Mouse (Mus musculus): ENCODE data around the gene Dapk3. TPM values are rescaled to one million over a fixed set of nuclear protein-coding genes. Genes with fewer than 3 reads are reported as not detected.
"Not testable (repeated sequence)": the region's sequence is repeated elsewhere in the genome, so short reads cannot be mapped to it uniquely, and the experiment has no call there.

Gene Dapk3
- polyA plus RNA-seq, 1 experiment from 2014 or later, result 52.0 TPM

DNA sequence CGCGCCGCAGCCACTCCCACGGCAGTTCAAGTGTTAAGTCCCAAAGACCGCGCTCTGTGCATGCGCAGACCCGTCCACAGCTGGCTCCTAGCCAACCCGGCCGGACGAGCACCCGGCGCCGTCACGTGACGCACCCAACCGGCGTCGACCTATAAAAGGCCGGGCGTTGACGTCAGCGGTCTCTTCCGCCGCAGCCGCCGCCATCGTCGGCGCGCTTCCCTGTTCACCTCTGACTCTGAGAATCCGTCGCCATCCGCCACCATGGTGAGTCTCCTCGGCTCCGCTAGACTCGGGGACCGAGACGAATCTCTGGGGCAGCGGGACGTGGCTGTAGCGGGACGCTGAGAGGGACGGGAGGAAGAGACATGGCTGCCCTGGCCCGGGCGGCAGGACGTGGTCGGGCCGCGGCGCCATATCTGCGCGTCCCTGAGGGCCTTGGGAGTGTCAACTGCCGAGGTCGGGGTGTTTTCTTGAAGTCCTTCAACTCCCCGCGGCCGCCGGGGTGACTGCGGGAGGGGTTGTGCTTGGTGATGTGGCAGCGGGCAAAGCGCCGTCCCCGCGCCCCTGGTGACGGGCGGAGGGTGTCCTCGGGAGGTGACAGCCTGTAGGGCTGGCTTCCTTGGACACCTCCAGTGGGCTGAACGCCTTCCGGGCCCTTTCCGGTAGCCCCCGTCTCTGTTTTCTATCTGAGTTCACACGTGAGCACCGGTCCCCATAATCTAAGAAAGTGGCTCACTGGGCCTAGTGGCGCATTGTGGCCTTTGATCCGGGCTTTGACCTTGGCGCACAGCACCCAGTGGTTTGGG lies 6.1 kb upstream of the Dapk3 start, which contains the start of gene Eef2:
Eef2 (plus strand) TSS at position 166 of the 806 bp plus-strand sequence.
- Histone ChIP-seq H3K27me3 (ENCODE audit: low read depth, poor library complexity, severe bottlenecking) (no peaks in the 10 kb centered on the region), H3K4me1 (peaks cover 58% of the 10 kb centered on the region), H3K27ac (peak within 1 kb of the TSS; percentile 97), H3K36me3 (peaks cover 51% of the 10 kb centered on the region), H3K4me3 (peak within 1 kb of the TSS; percentile 96), H3K9me3 (replicated peaks) (no peaks in the 10 kb centered on the region)
- peak; percentile 99 for DNase-seq (ENCODE audit: low spot score)
- whole genome bisulfite sequencing, result under 1% methylated on average over 77 of the region's 77 CpGs

DNA sequence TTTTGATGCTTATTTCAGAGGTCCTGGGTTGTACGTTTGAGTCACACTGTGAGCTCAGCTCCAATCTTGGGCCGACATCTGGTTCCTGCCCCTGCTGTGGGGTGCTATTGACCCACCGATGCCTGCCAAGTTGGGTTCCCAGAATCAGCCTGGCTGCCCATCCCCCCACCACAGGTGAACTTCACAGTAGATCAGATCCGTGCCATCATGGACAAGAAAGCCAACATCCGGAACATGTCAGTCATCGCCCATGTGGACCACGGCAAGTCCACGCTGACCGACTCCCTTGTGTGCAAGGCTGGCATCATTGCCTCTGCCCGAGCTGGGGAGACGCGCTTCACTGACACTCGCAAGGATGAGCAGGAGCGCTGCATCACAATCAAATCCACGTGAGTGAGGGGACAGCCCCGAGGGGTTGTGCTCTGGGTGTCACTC lies 5.3 kb upstream of the Dapk3 start:
- WGBS, result 19% methylated on average over 16 of the region's 16 CpGs
- peak overlapping the region; percentile 97 for H3K27ac ChIP-seq
- H3K4me1 ChIP-seq, result peaks cover 66% of the 10 kb centered on the region
- peak overlapping the region; percentile 96 for H3K4me3 ChIP-seq
- H3K27me3 ChIP-seq (ENCODE audit: low read depth, poor library complexity, severe bottlenecking), result no peaks in the 10 kb centered on the region
- H3K9me3 ChIP-seq (replicated peaks), result no peaks in the 10 kb centered on the region
- peak; percentile 52 for DNase-seq (ENCODE audit: low spot score)
- peaks cover 59% of the 10 kb centered on the region for H3K36me3 ChIP-seq

DNA sequence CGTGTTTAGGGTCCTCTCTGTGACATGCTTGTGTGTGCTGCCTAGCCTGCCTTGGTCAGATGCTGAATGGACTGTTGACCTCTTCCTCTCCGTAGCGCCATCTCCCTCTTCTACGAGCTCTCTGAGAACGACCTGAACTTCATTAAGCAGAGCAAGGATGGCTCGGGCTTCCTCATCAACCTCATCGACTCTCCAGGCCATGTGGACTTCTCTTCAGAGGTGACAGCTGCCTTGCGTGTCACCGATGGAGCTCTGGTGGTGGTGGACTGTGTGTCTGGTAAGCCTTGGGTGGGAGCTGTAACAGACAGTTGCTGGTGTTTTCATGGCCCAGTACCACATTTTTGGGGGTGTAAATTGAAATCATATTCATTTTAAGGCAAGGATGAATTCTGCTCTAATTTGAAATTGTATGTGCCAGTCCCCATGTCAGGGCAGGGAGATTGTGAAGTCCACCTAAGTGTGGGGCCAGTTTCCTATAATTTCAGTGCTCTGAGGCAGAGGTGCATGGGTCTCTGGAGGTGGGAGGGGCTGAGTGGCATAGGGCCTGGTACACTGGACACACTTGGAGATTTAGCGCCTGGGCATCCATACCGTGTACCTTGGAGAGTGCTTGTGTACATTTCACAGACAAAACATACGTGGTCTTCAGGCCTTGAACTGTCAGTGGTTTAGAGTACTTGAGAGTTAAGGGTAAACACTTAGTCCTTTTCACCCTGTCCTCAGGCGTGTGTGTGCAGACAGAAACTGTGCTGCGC lies 4.7 kb upstream of the Dapk3 start:
- Histone ChIP-seq H3K36me3 (peaks cover 59% of the 10 kb centered on the region), H3K9me3 (replicated peaks) (no peaks in the 10 kb centered on the region), H3K4me1 (peaks cover 63% of the 10 kb centered on the region), H3K4me3 (peak overlapping the region; percentile 96), H3K27ac (peak overlapping the region; percentile 97), H3K27me3 (ENCODE audit: low read depth, poor library complexity, severe bottlenecking) (no peaks in the 10 kb centered on the region)
- DNase-seq (ENCODE audit: low spot score), result no peak
- WGBS, result 73% methylated on average over 14 of the region's 14 CpGs

DNA sequence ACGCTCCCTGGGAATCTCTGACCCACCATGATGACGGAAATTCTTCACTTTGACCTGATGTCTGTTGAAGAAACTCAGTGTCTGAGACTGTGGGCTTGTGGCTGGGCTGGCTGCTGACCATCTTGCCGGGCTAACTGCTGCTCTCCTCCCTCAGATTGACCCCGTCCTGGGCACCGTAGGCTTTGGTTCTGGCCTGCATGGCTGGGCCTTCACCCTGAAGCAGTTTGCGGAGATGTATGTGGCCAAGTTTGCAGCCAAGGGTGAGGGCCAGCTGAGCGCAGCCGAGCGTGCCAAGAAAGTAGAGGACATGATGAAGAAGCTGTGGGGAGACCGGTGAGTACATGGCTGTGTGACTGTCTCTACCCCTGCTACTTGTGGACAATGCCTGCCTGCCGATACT lies 3.9 kb upstream of the Dapk3 start:
- peaks cover 61% of the 10 kb centered on the region for H3K4me1 ChIP-seq
- H3K4me3 ChIP-seq, result peak overlapping the region; percentile 15; the same call in 1 of the 2 replicates
- no peak for DNase-seq (ENCODE audit: low spot score)
- H3K27me3 ChIP-seq (ENCODE audit: low read depth, poor library complexity, severe bottlenecking), result no peaks in the 10 kb centered on the region
- H3K27ac ChIP-seq, result no peak overlapping the region
- peaks cover 63% of the 10 kb centered on the region for H3K36me3 ChIP-seq
- WGBS, result 93% methylated on average over 11 of the region's 11 CpGs
- no peaks in the 10 kb centered on the region for H3K9me3 ChIP-seq (replicated peaks)

DNA sequence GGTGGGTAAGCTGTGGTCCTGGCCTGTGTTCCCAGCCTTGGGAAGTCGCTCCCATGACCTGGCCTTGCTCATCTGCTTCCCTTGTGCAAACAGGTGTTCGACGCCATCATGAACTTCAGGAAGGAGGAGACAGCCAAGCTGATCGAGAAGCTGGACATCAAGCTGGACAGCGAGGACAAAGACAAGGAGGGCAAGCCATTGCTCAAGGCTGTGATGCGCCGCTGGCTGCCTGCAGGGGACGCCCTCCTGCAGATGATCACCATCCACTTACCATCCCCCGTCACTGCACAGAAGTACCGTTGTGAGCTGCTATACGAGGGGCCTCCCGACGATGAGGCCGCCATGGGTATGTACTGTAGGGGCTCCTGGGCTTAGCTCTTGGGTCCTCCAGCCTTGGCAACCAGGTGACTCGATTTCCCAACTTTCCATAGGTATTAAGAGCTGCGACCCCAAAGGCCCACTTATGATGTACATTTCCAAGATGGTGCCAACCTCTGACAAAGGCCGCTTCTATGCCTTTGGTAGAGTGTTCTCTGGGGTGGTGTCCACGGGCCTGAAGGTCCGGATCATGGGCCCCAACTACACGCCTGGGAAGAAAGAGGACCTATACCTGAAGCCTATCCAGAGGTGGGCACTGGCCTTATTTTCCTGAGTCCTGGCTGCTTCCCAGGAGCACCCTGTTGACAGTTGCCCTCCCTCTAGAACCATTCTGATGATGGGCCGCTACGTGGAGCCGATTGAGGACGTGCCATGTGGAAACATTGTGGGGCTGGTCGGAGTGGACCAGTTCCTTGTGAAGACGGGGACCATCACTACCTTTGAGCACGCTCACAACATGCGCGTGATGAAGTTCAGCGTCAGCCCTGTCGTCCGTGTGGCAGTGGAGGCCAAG lies 3.1 kb upstream of the Dapk3 start:
- DNase-seq (ENCODE audit: low spot score), result no peak
- Histone ChIP-seq H3K27ac (no peak overlapping the region), H3K4me1 (peaks cover 59% of the 10 kb centered on the region), H3K9me3 (replicated peaks) (no peaks in the 10 kb centered on the region), H3K36me3 (peaks cover 70% of the 10 kb centered on the region), H3K27me3 (ENCODE audit: low read depth, poor library complexity, severe bottlenecking) (no peaks in the 10 kb centered on the region), H3K4me3 (peak overlapping the region; percentile 15; the same call in 1 of the 2 replicates)
- 91% methylated on average over 32 of the region's 32 CpGs for WGBS

DNA sequence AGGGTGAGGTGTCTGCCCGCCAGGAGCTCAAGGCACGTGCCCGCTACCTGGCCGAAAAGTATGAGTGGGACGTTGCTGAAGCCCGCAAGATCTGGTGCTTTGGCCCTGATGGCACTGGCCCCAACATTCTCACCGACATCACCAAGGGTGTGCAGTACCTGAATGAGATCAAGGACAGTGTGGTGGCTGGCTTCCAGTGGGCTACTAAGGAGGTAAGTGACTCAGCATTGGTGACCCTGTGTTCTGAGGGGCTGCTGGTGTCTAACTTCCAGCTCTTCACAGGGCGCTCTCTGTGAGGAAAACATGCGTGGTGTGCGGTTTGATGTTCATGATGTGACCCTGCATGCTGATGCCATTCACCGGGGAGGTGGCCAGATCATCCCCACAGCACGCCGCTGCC lies 1.9 kb upstream of the Dapk3 start:
- Histone ChIP-seq H3K27ac (no peak overlapping the region), H3K9me3 (replicated peaks) (no peaks in the 10 kb centered on the region), H3K36me3 (peaks cover 82% of the 10 kb centered on the region), H3K4me1 (peaks cover 50% of the 10 kb centered on the region), H3K4me3 (no peak overlapping the region), H3K27me3 (ENCODE audit: low read depth, poor library complexity, severe bottlenecking) (no peaks in the 10 kb centered on the region)
- 94% methylated on average over 13 of the region's 13 CpGs for WGBS
- DNase-seq (ENCODE audit: low spot score), result no peak

DNA sequence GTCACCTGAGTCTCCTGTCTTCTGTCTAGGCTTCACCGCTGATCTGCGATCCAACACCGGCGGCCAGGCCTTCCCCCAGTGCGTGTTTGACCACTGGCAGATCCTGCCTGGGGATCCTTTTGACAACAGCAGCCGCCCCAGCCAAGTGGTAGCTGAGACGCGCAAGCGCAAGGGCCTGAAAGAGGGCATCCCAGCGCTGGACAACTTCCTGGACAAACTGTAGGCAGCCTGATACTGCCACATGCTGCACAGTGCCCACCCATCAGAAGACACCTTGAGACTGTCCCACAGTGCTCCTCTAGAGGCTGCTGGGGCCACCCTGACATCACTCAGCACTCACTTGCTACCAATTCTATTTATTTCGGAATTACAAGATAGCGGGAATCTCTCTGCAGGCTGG lies 945 bp upstream of the Dapk3 start:
- DNase-seq (ENCODE audit: low spot score); H3K27ac ChIP-seq; H3K9me3 ChIP-seq (replicated peaks); H3K4me3 ChIP-seq; H3K27me3 ChIP-seq (ENCODE audit: low read depth, poor library complexity, severe bottlenecking): not testable (repeated sequence)
- peaks cover 86% of the 10 kb centered on the region for H3K36me3 ChIP-seq
- WGBS, result 84% methylated on average over 12 of the region's 12 CpGs
- peaks cover 49% of the 10 kb centered on the region for H3K4me1 ChIP-seq

DNA sequence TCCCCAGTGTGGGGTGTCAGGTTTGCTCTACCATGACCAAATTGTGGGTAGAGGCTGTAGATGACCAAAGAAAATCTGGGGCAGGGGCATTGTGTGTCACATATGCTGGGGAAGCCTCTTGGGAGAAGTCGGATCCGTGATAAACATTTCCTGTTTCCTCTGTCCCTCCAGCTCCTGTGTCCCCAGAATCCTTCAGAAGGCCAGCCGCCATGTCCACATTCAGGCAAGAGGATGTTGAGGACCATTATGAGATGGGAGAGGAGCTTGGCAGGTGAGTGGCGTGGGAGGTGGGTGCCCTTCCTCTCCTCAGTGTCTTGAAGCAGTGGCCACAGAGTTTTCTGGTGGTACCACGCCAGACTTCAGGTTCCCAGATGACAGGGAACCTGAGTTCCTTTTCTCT lies 1.0 kb downstream of the Dapk3 start, which contains the start of gene 4930442H23Rik:
4930442H23Rik (minus strand) TSS at position 45 of the 400 bp plus-strand sequence.
- WGBS, result 92% methylated on average over 5 of the region's 5 CpGs
- peaks cover 84% of the 10 kb centered on the region for H3K36me3 ChIP-seq

DNA sequence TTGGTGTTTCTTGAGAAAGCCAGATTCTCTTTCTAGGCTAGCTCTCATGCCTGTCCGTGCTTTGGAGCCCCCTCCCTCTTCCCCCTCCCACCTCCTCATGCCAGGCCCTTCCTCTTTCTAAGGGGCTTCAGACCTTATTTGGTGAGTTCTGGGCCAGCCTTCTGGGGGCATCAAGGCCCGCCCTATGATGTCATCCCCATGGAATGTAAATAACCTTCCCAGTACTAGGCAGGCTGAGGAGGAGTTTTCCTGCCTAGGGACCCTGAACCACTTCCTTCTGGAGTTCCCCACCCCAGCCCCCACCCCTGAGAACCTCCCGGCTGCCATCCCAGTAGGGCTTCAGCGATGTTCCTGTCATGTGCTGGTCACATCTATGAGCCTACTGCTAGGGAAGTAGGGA lies 2.0 kb downstream of the Dapk3 start:
- Histone ChIP-seq H3K27me3 (ENCODE audit: low read depth, poor library complexity, severe bottlenecking) (no peaks in the 10 kb centered on the region), H3K27ac (no peak overlapping the region), H3K4me1 (peaks cover 36% of the 10 kb centered on the region), H3K9me3 (replicated peaks) (no peaks in the 10 kb centered on the region), H3K4me3 (0 out of 2 replicates have a peak overlapping the region, but pooled peaks have one; percentile 1), H3K36me3 (peaks cover 81% of the 10 kb centered on the region)
- DNase-seq (ENCODE audit: low spot score), result no peak
- WGBS, result 52% methylated on average over 4 of the region's 4 CpGs

More for the DNA sequence above, 1.0 kb downstream of the Dapk3 start, which contains the start of gene 4930442H23Rik:
- Histone ChIP-seq H3K27me3 (ENCODE audit: low read depth, poor library complexity, severe bottlenecking) (no peaks in the 10 kb centered on the region), H3K4me3 (peak within 1 kb of the TSS; percentile 70), H3K4me1 (peaks cover 38% of the 10 kb centered on the region), H3K27ac (peak within 1 kb of the TSS; percentile 85), H3K9me3 (replicated peaks) (no peaks in the 10 kb centered on the region)
- no peak for DNase-seq (ENCODE audit: low spot score)

DNA sequence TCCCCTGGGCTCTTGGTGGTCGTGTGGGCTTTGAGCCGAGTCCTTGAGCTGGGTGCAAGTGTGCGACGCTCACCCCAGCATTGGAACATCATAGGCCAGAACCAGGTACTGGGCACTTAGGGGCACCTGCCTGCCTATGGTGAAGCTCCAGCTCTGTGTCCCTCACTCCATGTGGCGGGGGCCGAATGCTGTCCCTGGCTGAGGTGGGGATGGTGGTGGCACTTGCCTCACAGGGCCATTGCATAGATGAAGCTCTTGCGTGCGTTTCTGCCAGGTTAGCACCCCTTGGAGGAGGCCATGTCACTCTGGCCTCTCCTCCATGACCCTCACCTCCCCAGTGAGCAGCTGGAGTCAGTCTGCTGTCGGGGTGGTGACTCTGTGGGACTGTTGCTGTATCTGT lies 4.4 kb downstream of the Dapk3 start:
- 0 out of 2 replicates have a peak overlapping the region, but pooled peaks have one; percentile 4 for H3K4me3 ChIP-seq
- WGBS, result 91% methylated on average over 9 of the region's 9 CpGs
- H3K27ac ChIP-seq, result no peak overlapping the region
- DNase-seq (ENCODE audit: low spot score), result no peak
- peaks cover 73% of the 10 kb centered on the region for H3K36me3 ChIP-seq
- no peaks in the 10 kb centered on the region for H3K9me3 ChIP-seq (replicated peaks)
- H3K27me3 ChIP-seq (ENCODE audit: low read depth, poor library complexity, severe bottlenecking), result no peaks in the 10 kb centered on the region
- H3K4me1 ChIP-seq, result peaks cover 28% of the 10 kb centered on the region

DNA sequence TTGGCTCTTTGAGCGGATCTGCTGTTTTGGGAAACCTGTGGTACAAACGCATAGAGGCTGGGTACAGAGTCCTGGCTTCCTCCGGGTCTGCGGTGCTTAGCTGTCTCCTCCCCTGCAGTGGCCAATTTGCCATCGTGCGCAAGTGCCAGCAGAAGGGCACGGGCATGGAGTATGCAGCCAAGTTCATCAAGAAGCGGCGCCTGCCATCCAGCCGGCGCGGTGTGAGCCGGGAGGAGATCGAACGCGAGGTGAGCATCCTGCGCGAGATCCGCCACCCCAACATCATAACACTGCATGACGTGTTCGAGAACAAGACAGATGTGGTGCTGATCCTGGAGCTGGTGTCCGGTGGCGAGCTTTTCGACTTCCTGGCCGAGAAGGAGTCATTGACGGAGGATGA lies 7.0 kb downstream of the Dapk3 start:
- Histone ChIP-seq H3K4me1 (peaks cover 33% of the 10 kb centered on the region), H3K27me3 (ENCODE audit: low read depth, poor library complexity, severe bottlenecking) (peaks cover 21% of the 10 kb centered on the region), H3K9me3 (replicated peaks) (no peaks in the 10 kb centered on the region), H3K4me3 (no peak overlapping the region), H3K27ac (no peak overlapping the region), H3K36me3 (peaks cover 57% of the 10 kb centered on the region)
- DNase-seq (ENCODE audit: low spot score), result no peak
- 81% methylated on average over 26 of the region's 26 CpGs for WGBS

DNA sequence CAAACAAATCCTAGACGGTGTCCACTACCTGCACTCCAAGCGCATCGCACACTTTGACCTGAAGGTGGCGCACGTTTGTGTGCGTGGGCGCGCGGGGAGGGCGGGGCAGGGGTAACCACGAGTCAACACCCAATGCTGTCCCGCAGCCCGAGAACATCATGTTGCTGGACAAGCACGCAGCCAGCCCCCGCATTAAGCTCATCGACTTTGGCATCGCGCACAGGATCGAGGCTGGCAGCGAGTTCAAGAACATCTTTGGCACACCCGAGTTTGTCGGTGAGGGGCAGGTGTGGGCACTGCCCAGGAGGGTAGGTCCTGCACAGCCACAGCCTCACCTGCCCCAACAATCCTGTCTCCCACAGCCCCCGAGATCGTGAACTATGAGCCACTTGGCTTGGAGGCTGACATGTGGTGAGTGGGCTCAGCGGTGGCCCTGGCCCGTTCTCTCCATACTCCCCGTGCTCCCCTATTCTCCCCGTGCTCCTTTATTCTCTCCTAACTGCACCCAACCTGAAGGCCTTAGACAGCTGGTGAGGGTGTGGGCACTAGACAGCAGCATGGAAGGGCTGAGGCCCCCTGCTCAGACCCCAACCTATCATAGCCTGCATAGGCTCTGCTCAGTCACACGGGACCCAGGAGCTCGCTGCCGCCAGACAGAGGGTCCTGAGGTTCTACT lies 7.6 kb downstream of the Dapk3 start:
- WGBS, result 71% methylated on average over 31 of the region's 31 CpGs
- Histone ChIP-seq H3K27ac (no peak overlapping the region), H3K27me3 (ENCODE audit: low read depth, poor library complexity, severe bottlenecking) (peaks cover 26% of the 10 kb centered on the region), H3K4me1 (peaks cover 32% of the 10 kb centered on the region), H3K9me3 (replicated peaks) (no peaks in the 10 kb centered on the region), H3K4me3 (no peak overlapping the region), H3K36me3 (peaks cover 51% of the 10 kb centered on the region)
- DNase-seq (ENCODE audit: low spot score), result peak; percentile 48

Data from limb, embryonic 10.5 days (tissue).